Mouse (Mus musculus) macrophage (primary cell): ENCODE data around the gene Ppp1r9a. TPM values are rescaled to one million over a fixed set of nuclear protein-coding genes. Genes with fewer than 3 reads are reported as not detected.

ENCODE experiments used
- H3K27ac ChIP-seq: fragments of 350-480 bp; formaldehyde crosslinking; 2 replicates; pipeline ENCODE4 v1.9.0; 2021
- H3K36me3 ChIP-seq: fragments of 350-480 bp; formaldehyde crosslinking; 2 replicates; pipeline ENCODE4 v1.9.0; 2021; ENCODE audit errors: inconsistent target
- H3K4me3 ChIP-seq: fragments of 350-480 bp; formaldehyde crosslinking; 2 replicates; pipeline ENCODE4 v1.9.0; 2021; ENCODE audit errors: inconsistent target
- H3K79me2 ChIP-seq: fragments of 350-480 bp; formaldehyde crosslinking; 2 replicates; pipeline ENCODE4 v1.9.0; 2021; ENCODE audit errors: inconsistent target
- WGBS: methylation state at CpG from one replicate; pipeline ENCODE4 v1.1.7; 2026; ENCODE audit warnings: inconsistent platforms; ENCODE audit not compliant: missing documents; 5-methylcytosine and 5-hydroxymethylcytosine counted together
- polyA plus RNA-seq: library from polyadenylated mRNA; stranded (reverse); fragments of 250-400 nt; gene quantifications from 3 replicates; pipeline ENCODE4 v1.2.4, GENCODE M21; 2018; ENCODE audit warnings: inconsistent platforms

The Ppp1r9a gene
- polyA plus RNA-seq, 1 experiment from 2014 or later, result 3.4 TPM

DNA sequence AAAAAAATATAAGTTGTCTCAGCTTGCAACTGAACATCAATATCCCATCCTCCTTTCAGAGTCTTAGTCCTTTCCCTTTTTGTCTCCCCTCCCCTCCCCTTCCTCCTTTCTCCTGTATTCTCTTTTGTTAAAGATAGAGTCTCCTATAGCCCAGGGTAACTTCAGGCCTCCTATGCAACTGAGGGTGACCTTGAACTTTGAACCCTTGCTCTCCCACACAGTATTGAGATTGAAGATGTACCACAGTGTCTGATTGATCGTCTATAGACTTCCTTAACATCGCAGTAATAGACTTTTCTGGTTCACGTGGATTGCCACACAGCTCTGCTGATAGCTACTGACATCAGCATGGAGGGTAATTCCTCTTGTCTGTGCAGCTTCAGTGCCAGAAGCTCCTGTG is 27.6 kb downstream of the Ppp1r9a start:
- no peaks in the 10 kb centered on the region for H3K36me3 ChIP-seq
- no peak overlapping the region for H3K27ac ChIP-seq
- no peak overlapping the region for H3K4me3 ChIP-seq
- WGBS, result 100% methylated on average over 3 of the region's 3 CpGs
- no peaks in the 10 kb centered on the region for H3K79me2 ChIP-seq

DNA sequence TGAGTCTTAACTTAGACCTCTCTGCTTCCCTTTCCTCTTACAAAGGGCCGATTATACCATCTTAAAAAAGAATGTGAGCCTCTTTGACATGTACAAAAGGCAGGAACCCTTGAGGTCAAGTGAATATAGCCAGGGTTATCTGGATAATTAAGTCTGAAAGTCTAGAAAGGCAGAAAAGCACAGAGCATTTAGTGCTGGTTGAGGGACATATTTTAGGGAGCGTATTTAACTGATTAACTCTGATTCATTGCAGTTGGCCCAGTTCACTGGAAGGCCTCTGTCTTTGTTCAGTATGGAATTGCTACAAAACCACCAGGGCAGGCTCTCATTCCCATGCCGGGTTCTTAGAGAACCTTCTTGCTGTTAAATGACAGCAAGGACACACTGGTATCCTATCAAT is 36.2 kb downstream of the Ppp1r9a start:
- WGBS, result 91% methylated on average over 3 of the region's 3 CpGs
- Histone ChIP-seq H3K27ac (no peak overlapping the region), H3K4me3 (no peak overlapping the region), H3K79me2 (no peaks in the 10 kb centered on the region), H3K36me3 (no peaks in the 10 kb centered on the region)

DNA sequence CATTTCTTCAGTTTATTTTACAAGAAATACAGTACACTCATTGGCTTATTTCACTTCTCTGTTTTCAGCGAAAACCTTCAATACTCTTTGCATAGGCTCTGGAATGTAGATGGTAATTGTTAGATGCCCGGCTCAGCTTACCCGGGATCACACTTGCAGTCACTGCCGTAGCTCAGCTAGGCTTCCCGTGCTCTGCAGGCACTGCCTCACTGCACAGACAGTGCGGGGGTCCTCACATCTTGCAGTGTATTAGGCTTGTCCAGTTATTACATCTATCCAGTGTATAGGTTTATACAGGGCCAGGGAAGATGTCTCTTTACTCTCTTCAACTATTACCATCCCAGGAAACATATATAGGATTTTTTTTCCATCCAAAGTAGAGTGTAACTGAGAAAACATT is 37.4 kb downstream of the Ppp1r9a start:
- Histone ChIP-seq H3K36me3 (no peaks in the 10 kb centered on the region), H3K4me3 (no peak overlapping the region), H3K79me2 (no peaks in the 10 kb centered on the region), H3K27ac (no peak overlapping the region)
- 95% methylated on average over 6 of the region's 6 CpGs for WGBS

DNA sequence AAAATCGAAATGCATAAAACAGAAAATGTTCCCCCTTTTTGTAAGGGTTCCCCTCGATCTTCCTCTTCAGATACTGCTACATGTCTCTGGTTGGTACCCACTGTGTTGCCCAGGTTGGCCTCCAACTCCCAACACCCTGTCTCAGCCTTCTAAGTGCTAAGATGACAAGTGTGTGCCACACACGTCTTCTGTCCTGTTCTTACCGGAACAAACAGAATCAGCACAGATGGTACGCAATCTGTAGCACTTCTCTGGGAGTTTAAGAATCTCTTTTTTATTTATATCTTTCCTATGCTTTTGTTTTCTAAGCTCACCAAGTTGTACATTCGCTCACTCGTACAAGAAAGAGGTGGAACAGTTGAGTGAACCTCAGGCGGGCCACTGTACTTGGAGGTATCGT is 37.9 kb downstream of the Ppp1r9a start:
- WGBS, result 93% methylated on average over 9 of the region's 9 CpGs
- no peak overlapping the region for H3K27ac ChIP-seq
- no peak overlapping the region for H3K4me3 ChIP-seq
- no peaks in the 10 kb centered on the region for H3K79me2 ChIP-seq
- no peaks in the 10 kb centered on the region for H3K36me3 ChIP-seq

DNA sequence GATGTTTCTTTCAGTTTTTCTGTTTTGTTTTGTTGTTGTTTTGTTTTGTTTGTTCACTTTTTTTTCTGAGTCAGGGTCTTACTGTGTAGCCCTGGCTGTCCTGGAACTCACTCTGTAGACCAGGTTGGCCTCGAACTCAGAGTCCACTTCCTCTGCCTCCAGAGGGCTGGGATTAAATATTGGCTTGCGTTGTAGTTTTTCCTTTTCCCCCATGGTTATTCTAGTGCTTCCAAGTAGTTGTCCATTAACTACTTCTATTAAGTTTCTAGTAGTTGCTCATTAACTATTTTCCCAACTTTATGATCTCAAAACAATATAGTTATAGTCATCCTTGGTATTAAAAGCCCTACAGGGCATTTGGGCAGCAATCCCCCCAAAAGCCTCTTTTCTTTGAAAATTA is 41.1 kb downstream of the Ppp1r9a start:
- WGBS, result 92% methylated on average over 2 of the region's 2 CpGs
- Histone ChIP-seq H3K27ac (no peak overlapping the region), H3K79me2 (no peaks in the 10 kb centered on the region), H3K4me3 (no peak overlapping the region), H3K36me3 (no peaks in the 10 kb centered on the region)

DNA sequence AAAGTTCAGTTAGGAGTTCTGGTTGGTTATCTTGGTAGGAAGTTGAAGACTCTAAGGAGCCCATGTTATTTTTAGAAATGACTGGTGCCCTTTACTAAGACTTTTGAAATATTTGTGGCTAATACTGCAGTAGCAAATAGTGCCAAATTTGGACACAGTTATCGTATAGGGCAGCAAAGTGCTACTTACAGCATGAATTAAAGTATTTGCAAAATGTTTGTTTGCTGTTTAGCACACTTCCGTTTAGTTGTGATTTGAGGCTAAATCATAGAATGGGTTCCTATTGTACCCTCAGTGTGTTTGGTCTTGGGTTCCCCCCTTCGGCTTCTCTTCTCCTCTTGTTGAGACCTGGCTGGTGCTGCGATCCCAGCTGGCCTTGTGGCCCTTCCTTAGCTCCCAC is 45.3 kb downstream of the Ppp1r9a start:
- no peak overlapping the region for H3K27ac ChIP-seq
- H3K79me2 ChIP-seq, result no peaks in the 10 kb centered on the region
- 71% methylated on average over 4 of the region's 4 CpGs for WGBS
- H3K36me3 ChIP-seq, result no peaks in the 10 kb centered on the region
- H3K4me3 ChIP-seq, result no peak overlapping the region

DNA sequence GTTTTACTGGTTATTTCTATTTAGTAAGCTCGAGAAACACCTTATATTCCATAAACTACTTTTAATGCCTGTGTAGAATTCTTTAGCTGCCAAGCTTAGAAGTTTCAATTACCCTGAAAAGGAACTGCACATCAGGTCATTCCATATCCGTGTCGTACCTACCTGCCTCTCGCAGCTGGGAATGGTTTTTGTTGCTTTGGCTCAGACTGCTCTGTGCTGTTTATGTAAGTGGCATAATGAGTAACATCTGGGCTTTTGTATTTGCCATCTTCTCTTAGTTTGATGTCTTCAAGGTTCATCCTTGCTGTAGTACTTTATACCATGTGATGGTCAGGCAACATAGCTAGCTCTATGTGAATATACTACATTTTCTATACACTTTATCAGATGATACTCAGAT is 47.0 kb downstream of the Ppp1r9a start:
- WGBS, result 92% methylated on average over 4 of the region's 4 CpGs

DNA sequence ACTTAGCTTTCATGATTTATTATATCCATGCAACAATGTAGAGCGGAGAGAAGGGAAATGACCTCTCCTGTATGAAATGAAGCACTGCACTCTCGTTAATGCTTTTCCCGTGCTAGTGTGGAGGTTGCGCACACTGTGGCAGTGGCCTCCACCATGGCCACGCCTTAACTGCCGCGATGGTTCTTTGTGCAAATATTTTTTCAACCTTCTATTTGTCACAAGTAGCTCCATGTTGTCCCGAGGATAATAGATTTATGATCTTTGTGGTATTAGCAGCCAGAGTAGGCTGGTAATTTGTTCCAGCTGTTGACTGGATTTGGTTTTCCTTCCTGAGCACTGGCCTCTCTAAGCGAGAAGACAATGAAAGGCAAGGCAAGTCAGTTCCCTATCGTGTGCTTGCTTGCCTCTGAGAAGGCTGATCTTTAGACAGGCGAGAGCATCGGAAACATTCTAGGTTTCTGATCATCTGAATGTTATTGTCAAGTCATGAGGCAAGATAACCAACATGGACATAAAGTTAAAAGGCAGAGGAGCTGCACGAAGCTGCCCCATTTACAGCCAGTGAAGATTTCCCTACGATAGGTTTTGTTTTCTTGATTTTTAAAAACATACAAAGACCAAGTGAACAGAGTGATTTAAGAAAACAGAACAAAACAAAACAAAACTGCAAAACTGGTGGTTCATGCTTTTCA is 50.5 kb downstream of the Ppp1r9a start:
- WGBS, result 48% methylated on average over 14 of the region's 14 CpGs
- Histone ChIP-seq H3K36me3 (no peaks in the 10 kb centered on the region), H3K79me2 (no peaks in the 10 kb centered on the region)

More for the DNA sequence above, 47.0 kb downstream of the Ppp1r9a start:
- Histone ChIP-seq H3K27ac (no peak overlapping the region), H3K4me3 (no peak overlapping the region), H3K79me2 (no peaks in the 10 kb centered on the region), H3K36me3 (no peaks in the 10 kb centered on the region)

DNA sequence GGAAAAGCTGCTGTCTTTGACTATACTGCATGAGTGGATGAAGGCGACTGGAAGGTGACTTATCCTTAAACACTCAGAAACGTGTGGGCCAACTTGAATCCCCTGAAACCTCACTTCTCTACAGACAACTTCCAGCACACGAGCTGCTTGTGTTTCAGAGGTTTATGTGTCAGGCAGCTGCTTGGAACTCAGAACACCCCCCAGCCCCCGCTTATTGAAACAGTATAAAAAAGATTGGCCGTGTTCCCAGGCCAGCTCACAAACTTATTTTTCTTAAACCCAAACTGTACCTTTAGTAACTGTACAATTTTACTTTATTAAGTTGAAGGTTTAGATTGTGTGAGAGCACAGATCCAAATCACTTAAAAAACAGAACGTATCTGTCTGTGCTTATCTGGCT is 53.9 kb downstream of the Ppp1r9a start:
- no peak overlapping the region for H3K4me3 ChIP-seq
- H3K79me2 ChIP-seq, result no peaks in the 10 kb centered on the region
- no peak overlapping the region for H3K27ac ChIP-seq
- H3K36me3 ChIP-seq, result no peaks in the 10 kb centered on the region
- 78% methylated on average over 6 of the region's 6 CpGs for WGBS

More for the DNA sequence above, 50.5 kb downstream of the Ppp1r9a start:
- H3K4me3 ChIP-seq, result no peak overlapping the region
- no peak overlapping the region for H3K27ac ChIP-seq

DNA sequence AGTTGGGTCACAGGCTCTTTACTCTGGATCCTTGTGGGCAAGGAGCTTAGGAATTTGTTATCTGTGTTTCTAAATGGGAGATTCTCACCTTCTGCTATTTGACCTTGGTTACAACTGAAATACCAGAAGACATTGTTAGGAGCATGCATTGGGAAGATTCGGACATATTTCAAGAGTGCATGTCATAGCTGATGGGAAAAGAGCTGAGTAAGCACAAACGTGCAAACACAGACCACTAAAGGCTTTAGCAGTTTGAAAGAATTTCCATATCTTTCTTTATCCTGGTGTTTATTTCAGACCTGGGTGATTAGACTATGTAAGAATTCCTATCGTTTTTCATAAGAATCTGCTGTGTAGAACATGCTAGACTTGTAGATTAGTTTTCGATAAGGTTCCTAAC is 59.5 kb downstream of the Ppp1r9a start:
- Histone ChIP-seq H3K4me3 (no peak overlapping the region), H3K27ac (no peak overlapping the region), H3K36me3 (no peaks in the 10 kb centered on the region), H3K79me2 (no peaks in the 10 kb centered on the region)
- WGBS, result 92% methylated on average over 4 of the region's 4 CpGs

DNA sequence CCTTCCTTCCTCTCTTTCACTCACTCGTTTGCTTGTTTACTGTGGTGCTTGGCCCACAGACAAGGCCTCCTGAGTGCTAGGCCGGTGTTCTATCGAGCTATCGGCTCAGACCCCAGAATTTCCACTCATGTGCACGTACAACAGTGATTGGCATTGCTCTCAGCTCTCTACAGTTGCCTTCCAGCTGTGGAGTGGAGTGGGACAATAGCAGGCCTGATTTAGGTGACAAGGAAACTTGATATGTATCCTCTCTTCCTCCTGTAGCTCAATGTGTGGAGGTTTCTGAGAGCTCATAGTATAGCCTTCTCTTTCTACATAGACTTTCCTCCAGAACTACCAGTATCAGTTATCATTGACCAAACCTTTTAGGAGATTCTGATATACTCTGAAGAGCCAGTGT is 60.3 kb downstream of the Ppp1r9a start:
- Histone ChIP-seq H3K27ac (no peak overlapping the region), H3K79me2 (no peaks in the 10 kb centered on the region), H3K36me3 (no peaks in the 10 kb centered on the region), H3K4me3 (no peak overlapping the region)
- 93% methylated on average over 5 of the region's 5 CpGs for WGBS

DNA sequence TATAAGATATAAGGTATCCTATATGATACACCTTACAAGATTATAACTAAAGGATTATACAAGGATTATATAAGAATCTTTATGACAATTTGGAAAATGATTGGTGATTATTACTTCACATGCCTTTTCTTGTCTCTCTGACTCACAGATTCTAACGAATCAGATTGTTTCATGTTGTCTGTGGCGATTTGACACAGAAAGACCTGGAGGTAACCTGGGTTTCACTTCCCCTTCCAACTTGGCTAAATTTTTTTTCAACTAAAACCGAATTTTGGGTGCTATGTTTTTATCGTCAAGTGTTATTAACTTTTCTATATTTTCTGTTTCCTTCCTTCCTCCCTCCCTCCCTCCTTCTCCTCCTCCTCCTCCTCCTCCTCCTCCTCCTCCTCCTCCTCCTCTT is 64.5 kb downstream of the Ppp1r9a start:
- H3K79me2 ChIP-seq, result no peaks in the 10 kb centered on the region
- WGBS, result 22% methylated on average over 3 of the region's 4 CpGs
- no peak overlapping the region for H3K27ac ChIP-seq
- no peaks in the 10 kb centered on the region for H3K36me3 ChIP-seq
- H3K4me3 ChIP-seq, result no peak overlapping the region

DNA sequence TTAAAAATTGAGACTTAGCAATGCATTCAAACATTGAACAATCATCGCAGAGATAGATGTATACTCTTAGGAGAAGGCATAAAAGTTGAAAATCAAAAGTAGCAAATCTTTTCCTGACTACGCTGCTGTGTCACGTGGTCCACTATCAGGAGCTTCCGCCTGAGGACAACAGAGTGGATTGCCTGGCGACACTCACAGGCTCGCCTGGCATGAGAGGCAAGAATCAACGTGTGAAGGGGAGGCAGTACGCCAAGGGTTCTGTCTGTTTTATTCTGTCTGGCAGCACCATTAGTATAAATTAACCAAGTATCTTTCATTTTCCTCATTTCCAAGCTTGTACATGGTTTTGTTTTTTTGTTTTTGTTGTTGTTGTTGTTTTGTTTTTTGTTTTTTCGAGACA is 68.5 kb downstream of the Ppp1r9a start:
- Histone ChIP-seq H3K4me3 (no peak overlapping the region), H3K79me2 (no peaks in the 10 kb centered on the region), H3K27ac (no peak overlapping the region), H3K36me3 (no peaks in the 10 kb centered on the region)
- WGBS, result 92% methylated on average over 9 of the region's 9 CpGs

DNA sequence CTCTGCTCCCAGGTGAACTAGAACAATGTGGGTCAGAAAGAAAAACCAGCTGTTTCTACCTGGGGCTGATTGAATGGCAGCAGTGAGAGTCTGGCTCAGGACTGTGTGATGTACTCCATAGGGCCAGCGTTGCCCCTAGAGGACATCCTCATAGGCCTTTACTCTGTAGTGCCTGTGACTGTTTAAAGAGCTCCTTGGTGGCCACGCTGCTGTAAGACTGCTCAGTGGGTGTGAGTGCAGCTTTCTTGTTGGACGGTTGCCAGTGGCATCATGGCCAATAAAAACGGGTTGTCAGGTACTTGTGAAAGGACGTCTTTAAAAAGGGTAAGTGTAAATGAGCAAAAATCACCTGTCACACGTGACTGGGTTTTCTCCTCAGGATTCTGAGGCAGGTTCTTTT is 70.1 kb downstream of the Ppp1r9a start:
- WGBS, result 58% methylated on average over 6 of the region's 6 CpGs
- H3K36me3 ChIP-seq, result no peaks in the 10 kb centered on the region
- H3K27ac ChIP-seq, result no peak overlapping the region
- no peak overlapping the region for H3K4me3 ChIP-seq
- no peaks in the 10 kb centered on the region for H3K79me2 ChIP-seq

DNA sequence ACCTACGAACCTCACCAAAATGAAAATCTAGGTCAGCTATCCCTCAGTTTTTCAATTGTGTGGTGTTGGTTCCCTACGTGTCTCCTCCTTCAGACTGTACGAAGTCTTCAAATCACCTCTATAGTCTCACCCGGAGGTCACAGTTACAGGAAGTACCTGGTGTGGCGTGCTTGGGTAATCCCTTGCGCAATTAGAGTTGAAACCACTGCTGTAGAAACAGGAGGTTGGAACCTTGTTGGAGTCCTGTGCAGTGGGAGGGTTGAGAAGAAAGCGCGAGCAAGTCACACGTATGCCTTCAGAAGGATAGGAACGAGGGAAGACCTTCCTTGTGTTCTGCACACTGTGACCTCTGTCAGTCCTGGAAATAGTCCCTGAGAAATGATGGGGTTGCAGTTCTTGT is 70.6 kb downstream of the Ppp1r9a start:
- Histone ChIP-seq H3K4me3 (no peak overlapping the region), H3K36me3 (no peaks in the 10 kb centered on the region), H3K79me2 (no peaks in the 10 kb centered on the region), H3K27ac (no peak overlapping the region)
- 28% methylated on average over 10 of the region's 10 CpGs for WGBS

DNA sequence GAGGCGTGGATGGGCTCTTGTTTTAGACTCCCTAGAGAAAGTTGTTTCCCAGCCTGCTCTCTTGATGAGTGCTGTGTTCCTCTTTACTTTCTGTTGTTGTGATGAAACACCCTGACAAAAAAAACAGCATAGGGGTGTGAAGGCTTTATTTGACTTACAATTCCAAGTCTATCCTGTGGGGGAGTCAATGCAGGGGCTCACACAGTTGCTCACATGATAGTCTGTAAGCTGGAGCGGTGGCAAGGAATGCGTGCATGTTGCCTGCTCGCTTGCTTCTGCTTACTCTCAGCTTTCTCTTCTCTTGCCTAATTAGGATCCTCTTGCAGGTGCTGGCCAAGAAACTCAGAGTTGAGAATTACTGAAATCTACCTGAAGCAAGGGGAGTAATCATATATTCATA is 74.8 kb downstream of the Ppp1r9a start:
- H3K27ac ChIP-seq, result no peak overlapping the region
- H3K36me3 ChIP-seq, result no peaks in the 10 kb centered on the region
- no peak overlapping the region for H3K4me3 ChIP-seq
- H3K79me2 ChIP-seq, result no peaks in the 10 kb centered on the region
- 79% methylated on average over 4 of the region's 4 CpGs for WGBS
